Mouse (Mus musculus) kidney, adult 11 months (tissue): ENCODE data around the gene Zbtb8os.
"Not testable (repeated sequence)": the region's sequence is repeated elsewhere in the genome, so short reads cannot be mapped to it uniquely, and the experiment has no call there.

Experiments used
- DNase-seq: peaks from one replicate; pipeline ENCODE4 v3.0.0; 2022

Gene Zbtb8os

GRCm38 (mm10) chr4:129334677-129335215 is 749 bp upstream of the Zbtb8os start:
- no peak for DNase-seq

GRCm38 (mm10) chr4:129336291-129336690 is 796 bp downstream of the Zbtb8os start:
- DNase-seq, result no peak

- no peak for DNase-seq
Observed at GRCm38 (mm10) chr4:129339743-129340142, 4.2 kb downstream of the Zbtb8os start.

GRCm38 (mm10) chr4:129341888-129342287 is 6.4 kb downstream of the Zbtb8os start:
- DNase-seq, result no peak

- no peak for DNase-seq
Observed at GRCm38 (mm10) chr4:129342705-129343104, 7.2 kb downstream of the Zbtb8os start.

- DNase-seq, result no peak
Observed at GRCm38 (mm10) chr4:129346481-129347154, 11.1 kb downstream of the Zbtb8os start.

- peak; percentile 37 for DNase-seq
Observed at GRCm38 (mm10) chr4:129350644-129351043, 15.1 kb downstream of the Zbtb8os start.

- DNase-seq, result no peak
Observed at GRCm38 (mm10) chr4:129351111-129351510, 15.6 kb downstream of the Zbtb8os start.

- DNase-seq, result no peak
Observed at GRCm38 (mm10) chr4:129353176-129353575, 17.7 kb downstream of the Zbtb8os start.

GRCm38 (mm10) chr4:129354236-129354635 is 18.7 kb downstream of the Zbtb8os start:
- no peak for DNase-seq

GRCm38 (mm10) chr4:129357613-129358163 is 22.2 kb downstream of the Zbtb8os start:
- DNase-seq, result no peak

GRCm38 (mm10) chr4:129362238-129362637 is 26.7 kb downstream of the Zbtb8os start:
- not testable (repeated sequence) for DNase-seq

- no peak for DNase-seq
Observed at GRCm38 (mm10) chr4:129362771-129363170, 27.3 kb downstream of the Zbtb8os start.

GRCm38 (mm10) chr4:129363463-129363862 is 28.0 kb downstream of the Zbtb8os start:
- no peak for DNase-seq

- no peak for DNase-seq
Observed at GRCm38 (mm10) chr4:129364379-129364778, 28.9 kb downstream of the Zbtb8os start.

- DNase-seq, result no peak
Observed at GRCm38 (mm10) chr4:129365224-129365623, 29.7 kb downstream of the Zbtb8os start.

GRCm38 (mm10) chr4:129371391-129371790 is 35.9 kb downstream of the Zbtb8os start:
- DNase-seq, result no peak

- no peak for DNase-seq
Observed at GRCm38 (mm10) chr4:129373202-129373976, 37.9 kb downstream of the Zbtb8os start.

GRCm38 (mm10) chr4:129374219-129374755 is 38.8 kb downstream of the Zbtb8os start:
- DNase-seq, result no peak

- no peak for DNase-seq
Observed at GRCm38 (mm10) chr4:129375000-129375399, 39.5 kb downstream of the Zbtb8os start.

GRCm38 (mm10) chr4:129375821-129376220 is 40.3 kb downstream of the Zbtb8os start:
- no peak for DNase-seq

GRCm38 (mm10) chr4:129376961-129377545 is 41.6 kb downstream of the Zbtb8os start:
- peak; percentile 40 for DNase-seq
